Mouse (Mus musculus) adrenal gland, adult 18-20 months (tissue): ENCODE measurements around the gene Nfkbil1. TPM values are rescaled to one million over a fixed set of nuclear protein-coding genes. Genes with fewer than 3 reads are reported as not detected.
"Not testable (repeated sequence)": the region's sequence is repeated elsewhere in the genome, so short reads cannot be mapped to it uniquely, and the experiment has no call there.

Experiments used
- DNase-seq, 2 experiments: peaks; one replicate each; pipeline ENCODE4 v3.0.0; 2021 to 2022; ENCODE audit warnings: low spot score in 2 of 2
- total RNA-seq, 2 experiments: library from RNA; stranded (reverse); gene quantifications; 1 replicate in 1 of 2; 2 replicates in 1 of 2; pipeline ENCODE4 v1.2.3; 2021

Gene Nfkbil1
- total RNA-seq, 2 experiments from 2014 or later, result 12.4 to 15.3 TPM

DNA sequence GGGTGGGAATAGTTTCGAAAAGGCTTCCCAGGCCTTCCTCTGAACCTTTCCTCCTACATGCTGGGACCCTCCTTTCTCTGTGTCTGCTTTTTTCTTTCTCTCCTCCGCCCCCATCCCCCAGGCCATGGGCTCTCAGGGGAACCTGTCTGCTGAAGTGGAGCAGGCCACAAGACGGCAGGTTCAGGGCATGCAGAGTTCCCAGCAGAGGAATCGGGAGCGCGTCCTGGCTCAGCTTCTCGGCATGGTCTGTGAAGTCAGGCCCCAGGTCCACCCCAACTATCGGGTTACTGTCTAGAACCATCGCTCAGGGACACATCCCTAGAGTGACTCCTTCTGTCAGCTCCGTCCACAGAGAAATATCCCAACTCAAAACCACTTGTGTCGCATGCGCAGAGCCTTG lies 1.9 kb upstream of the Nfkbil1 start:
- no peak for DNase-seq

- no peak for DNase-seq
Observed at GRCm38 (mm10) chr17:35236996-35237395, 1.4 kb upstream of the Nfkbil1 start.

DNA sequence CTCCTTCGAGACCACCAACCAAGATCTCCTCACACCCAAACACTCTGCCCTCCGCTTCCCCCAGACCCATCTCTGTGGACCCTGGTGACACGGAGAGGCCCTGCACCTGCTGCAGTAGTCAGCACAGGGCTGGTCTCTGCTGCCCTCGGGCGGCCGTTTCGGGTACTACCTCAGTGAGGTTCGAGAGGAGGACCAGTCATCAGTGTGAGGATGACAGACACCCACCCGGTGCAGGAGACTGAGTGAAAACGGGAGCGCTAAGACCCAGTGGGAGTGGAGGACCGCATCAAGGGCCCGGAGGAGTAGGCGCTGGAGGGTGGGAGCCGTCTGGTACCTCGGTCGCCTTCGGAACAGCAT lies 776 bp upstream of the Nfkbil1 start:
- DNase-seq, result peak; percentile 99 to 100

DNA sequence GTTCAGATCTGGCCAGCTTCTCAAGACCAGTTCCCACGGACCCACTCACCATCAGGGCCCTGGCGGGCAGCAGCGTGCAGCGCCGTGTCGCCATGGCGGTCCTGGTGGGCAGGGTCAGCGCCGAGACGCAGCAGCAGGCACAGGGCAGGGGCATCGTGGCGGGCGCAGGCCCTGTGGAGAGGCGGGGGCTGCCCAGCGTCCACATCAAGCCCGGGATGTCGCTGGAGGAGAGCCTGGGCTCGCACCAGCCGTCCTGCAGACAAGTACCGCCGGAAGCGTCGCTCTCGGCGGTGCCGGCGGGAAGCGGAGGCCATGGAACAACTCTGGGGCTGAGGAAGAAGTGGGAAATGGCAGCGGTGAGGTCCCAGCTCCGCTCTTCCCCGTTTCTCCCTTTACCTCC lies 689 bp downstream of the Nfkbil1 start:
- DNase-seq, result peak; percentile 52 to 56

GRCm38 (mm10) chr17:35234090-35234489 lies 1.5 kb downstream of the Nfkbil1 start:
- DNase-seq, result not testable (repeated sequence)

DNA sequence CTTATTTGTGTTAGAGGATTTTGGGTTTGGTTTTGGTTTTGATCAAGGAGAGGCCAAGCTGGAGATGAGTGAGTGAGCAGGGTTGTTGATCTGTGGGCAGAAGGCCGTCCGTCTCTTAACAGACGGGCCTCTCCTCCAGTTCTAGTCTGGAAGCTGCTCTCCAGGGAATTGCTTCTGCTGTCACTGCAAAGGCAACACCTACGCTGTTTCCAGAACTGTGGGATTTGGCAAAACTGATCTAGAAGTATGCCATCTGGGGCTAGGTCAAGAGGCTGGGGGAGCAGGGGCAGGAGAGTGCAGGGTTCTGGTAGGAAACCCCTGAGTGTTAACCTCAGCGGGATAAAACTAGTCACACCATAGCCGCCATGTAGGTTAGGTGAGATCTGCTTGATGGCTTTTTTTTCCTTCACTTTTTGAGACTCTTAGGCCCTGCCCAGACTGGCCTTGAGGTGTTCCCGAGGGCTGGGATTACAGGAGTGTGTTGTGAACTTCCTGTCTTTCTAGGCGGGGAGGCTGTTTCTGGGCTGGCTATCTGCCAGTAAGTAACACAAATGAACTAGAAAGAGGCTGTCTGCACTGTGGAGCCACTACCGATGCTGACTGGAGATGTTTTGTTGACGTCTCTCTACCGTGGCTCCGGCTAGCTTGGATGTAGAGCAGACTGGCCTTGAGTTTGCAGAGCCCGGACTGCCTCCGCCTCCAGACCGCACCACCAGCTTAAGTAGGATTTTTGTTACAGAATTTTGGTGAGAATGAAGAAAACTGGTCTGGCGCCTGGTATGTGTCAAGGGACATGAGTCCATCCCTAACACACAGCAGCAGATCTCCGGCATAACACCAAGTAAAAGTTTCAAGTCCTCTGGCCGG lies 2.2 kb downstream of the Nfkbil1 start, which contains the start of gene Atp6v1g2:
Gene Atp6v1g2 (plus strand): TSS at position 547 of the 867 bp plus-strand sequence.
- no peak for DNase-seq

DNA sequence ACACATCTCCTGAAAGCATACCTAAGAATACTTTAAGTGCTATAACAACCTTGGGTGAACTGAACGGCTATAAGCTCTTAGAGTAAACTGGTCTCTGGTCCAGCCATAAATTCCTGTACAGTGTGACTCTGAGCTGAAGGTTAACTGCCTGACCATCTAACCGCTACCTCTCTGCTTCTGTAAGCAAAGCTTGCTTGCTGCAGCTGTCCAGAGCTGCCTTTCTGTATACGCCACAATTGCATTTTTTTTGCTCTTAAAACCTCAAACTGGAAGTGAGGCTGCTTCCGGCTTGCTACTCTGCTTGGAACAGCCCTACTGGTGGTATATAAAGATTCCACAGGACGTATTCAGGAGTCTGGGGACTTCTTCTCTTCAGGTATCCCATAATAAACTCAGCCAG lies 2.9 kb downstream of the Nfkbil1 start:
- no peak for DNase-seq

DNA sequence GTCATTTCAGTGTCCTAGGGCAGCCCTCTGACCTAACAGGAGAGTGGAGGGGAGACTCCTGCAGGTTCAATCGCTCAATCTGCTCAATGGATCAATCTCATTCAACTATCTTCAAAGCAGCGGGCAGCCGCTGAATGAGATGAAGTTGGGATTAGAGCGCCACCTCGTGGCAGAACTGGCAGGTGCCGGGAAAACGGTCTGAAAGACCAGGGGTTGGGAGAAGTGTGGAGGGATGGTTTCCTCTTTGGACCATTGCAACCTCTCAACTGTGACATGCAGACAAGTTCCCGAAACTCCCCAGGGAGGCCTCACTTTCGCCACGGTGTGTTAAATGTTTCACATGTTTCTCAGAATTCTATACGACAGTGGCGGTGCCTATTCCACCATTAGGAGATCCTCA lies 3.5 kb downstream of the Nfkbil1 start:
- peak; percentile 89 to 93 for DNase-seq

- DNase-seq, result no peak
Observed at GRCm38 (mm10) chr17:35231022-35231421, 4.6 kb downstream of the Nfkbil1 start.

DNA sequence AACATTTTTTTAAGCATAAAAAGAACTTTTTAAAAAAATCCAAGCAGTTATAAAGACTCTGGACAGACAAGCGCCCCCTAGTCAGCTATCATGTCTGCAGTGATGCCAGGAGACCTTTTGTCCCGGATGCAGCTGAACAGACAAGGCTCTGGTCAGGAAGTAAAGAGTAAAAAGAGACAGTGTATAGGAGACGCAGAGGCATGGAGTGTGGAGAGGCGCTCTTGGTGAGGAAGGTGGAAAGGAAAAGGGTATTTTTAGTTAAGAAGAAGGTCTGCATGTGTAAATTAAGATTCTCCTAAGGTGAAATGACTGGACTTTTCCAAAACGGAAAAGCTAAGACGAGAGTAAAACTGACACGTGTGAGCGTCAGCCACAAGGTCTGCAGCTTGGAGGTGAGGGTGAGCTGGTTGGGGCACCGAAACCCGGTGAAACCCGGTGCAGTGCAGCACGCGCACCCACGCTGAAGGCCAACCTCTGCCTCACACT lies 9.0 kb downstream of the Nfkbil1 start:
- no peak for DNase-seq

- no peak for DNase-seq
Observed at GRCm38 (mm10) chr17:35225456-35225855, 10.1 kb downstream of the Nfkbil1 start.

DNA sequence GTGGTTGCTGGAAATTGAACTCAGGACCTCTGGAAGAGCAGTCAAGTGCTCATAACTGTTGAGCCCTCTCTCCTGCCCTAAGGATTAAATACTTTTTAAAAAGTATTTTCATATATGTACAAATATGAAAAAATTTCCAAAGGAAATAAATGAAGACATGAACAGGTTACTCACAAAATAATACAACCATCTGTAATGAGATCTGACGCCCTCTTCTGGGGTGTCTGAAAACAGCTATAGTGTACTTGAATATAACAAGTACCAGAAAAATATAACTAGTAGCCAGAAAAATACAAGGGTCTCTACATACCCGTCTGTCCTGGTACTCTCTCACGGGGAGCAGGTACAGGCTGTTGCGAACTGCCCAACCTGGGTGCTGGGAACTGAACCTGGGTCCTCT lies 11.0 kb downstream of the Nfkbil1 start:
- no peak for DNase-seq

GRCm38 (mm10) chr17:35222299-35222698 lies 13.3 kb downstream of the Nfkbil1 start:
- no peak for DNase-seq

GRCm38 (mm10) chr17:35220156-35220952 lies 15.2 kb downstream of the Nfkbil1 start, which contains the start of gene Gm16181:
Gm16181 (plus strand) TSS chr17:35220834.
- DNase-seq, result no peak

DNA sequence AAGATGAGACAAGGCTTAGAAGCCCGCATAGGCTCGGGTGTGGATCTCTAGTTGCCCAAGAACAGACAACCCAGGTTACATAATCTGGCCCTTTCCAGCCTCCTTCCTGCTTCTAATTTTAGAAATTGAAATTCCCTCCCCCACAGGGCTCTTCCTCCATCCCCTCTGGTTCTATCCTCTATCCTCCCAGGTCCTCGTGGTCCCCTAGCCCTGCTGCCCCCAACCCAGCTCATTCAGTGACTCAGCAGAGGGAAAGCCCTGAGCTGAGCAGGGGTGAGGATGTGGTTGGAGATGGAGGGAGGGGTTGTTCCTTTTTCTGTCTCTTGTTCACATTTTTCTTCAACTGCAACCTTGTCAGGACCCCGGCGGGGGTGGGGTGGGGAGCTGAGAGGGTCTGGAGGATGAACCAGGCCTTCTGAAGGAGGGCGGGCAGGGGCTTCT lies 16.0 kb downstream of the Nfkbil1 start:
- no peak for DNase-seq

DNA sequence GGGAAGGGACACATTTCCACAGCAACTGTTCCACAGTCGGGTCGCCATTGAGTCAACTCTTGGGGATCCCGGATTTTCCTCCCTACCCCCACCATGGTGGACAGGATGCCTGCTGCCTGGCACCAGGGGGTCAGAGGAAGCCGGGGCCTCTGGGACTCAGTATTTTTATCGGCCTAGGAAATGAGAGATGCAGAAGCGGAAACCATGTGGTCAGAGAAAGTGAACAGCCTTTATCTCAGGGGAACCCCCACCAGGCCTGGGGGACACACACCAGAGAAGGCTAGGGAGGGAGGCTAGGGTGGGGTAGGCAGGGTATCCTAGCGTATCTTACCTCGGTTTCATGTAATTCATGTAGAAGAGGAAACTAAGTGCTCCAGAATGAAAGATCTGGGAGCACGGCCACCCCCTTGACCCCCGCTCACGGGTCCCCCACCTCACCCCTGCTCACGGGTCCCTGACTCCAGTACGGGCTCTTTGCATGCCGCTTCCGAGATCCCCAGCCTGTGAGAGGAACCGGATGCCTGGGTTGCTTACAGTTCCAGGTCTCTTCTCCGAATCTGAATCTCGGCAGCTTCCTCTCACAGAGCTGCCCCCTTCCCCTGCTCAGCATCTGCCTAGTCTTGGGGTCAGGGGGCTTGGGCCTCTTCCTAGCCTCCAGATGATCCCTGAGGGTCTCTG lies 16.9 kb downstream of the Nfkbil1 start:
- no peak for DNase-seq

GRCm38 (mm10) chr17:35213071-35213470 lies 22.5 kb downstream of the Nfkbil1 start:
- DNase-seq, result no peak

DNA sequence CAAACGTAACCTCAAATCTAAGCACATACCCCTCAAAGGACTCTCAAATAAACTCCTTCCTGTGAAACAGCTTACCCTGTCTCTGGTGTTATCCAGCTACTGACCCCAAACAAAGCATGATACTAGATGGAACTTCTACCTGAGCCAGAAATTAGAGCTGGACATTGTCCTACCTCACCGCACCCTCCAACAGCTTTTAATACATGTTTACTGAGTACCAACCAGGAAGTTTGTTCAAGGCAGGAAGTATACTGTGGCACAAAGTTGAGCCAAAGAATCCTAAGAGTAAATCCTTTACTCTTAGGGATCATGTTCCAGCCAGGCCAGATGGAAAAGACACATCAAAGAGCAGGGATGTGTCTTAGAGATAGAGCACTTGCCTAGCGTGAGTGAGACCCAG lies 25.0 kb downstream of the Nfkbil1 start:
- DNase-seq, result no peak

- no peak for DNase-seq
Observed at GRCm38 (mm10) chr17:35209785-35210535, 25.6 kb downstream of the Nfkbil1 start.

DNA sequence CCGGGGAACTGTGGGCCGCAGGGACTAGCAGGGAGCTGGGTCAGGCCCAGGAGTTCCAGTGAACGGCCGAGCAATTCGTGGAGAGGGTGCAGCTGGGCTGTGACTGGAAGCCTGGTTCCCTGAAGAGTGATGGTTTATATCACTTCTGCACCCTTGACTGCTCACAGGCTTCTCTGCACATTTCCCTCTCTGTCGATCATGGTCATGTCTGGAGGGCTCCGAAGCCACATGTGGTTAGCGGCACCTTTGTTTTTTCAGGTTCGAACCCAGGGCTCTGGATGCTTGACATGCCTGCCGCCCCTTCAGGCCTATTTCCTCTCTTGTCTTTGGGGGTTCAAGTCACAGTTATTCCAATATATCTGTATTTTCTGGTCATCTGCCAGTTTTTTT lies 30.2 kb downstream of the Nfkbil1 start:
- no peak for DNase-seq
